Mouse (Mus musculus): Measurements from ENCODE around the gene Rora.

Gene Rora

DNA sequence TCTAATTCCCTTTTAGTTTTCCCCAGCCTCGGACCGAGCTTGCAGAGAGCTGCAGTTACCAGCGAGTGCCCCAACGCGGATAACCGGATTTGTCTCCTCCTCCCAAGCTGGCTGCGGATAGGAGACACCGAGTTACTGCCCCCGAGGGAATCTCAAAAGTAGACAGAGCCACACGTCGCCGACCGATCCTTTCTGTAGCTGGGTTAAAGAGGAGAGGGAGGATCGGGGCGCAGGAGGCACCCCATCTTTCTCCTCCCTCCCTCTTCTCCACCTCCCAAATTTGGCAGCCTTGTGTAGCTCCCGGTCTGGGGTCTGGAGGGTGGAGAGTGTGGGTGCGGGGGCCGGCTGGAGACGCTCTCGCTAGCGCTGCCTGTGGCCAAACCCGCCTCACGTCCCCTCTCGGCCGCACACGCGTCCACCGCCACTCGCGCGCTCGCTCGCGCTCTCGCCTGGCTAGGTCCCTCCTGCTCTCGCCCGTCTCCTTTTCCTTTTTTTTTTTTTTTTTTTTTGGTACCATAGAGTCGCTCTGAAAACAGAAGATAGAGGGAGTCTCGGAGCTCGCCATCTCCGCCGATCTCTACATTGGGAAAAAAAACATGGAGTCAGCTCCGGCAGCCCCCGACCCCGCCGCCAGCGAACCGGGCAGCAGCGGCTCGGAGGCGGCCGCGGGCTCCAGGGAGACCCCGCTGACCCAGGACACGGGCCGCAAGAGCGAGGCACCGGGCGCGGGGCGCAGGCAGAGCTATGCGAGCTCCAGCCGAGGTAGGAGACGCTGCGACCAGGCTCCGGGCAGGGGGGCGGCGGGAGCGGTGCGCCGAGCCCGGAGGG lies at the start of gene Rora:
Rora (plus strand) TSS at position 576 of the 828 bp plus-strand sequence.
- in situ Hi-C loops (cut with MseI, MboI): no loop called here

DNA sequence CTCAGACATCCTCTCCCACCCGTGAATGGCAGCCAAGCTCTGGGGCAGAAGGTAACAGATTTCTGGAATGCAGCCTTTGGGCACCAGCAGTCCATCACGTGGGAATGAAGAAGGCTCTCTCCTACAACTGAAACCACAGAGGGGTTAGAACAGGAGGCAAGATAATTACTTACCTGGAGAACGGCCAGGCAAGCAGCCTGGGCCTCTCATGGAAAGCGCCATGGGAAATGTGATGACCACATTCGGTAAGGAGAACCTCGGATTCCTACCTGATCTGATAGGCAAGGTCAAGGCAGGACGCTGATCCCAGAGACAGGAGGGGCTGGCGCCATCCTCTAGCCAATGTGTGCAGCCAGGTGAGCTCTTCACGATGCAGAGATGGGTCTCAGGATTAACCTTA lies 39.6 kb upstream of the Rora start:
- in situ Hi-C loops (cut with MseI, MboI): no loop called here

DNA sequence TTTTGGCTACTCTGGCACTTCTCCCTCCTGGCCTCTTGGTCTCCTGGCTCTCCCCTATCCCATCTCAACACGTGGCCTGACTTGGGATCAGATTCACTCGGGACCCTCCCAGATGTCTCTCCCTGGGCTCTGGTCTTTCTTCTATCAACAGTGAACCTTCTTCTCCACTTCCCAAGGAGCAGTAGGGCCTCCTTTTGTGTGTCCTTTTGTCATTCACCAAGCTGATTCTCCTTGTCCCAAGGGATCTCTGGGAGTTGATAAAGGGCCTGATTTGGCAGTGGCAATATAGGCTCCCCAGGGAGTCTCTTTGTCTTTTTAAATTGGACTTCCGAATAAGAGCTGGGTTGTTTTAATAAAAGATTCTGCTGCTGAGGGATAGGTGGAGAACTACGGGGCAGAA lies 36.5 kb upstream of the Rora start:
- in situ Hi-C loops (cut with MseI, MboI): no loop called here

DNA sequence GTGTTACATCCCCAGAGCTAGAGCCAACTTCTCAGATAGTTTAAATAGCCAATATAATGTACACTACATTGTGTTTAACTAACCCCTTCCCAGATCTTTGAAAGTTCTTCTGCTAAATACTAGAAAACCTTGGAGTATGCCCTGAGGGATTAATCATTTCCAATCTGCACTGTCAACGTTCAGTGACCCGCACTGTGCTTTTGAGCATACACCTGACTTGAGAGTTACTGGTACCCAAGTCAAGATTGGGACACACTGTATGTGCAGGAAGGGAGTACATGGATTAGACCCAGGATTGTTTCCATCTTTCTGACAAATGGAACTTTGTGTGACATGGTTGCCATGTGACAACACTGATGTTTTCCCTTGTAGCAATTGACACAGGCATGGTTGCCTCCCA lies 33.5 kb upstream of the Rora start:
- in situ Hi-C loops (cut with MseI, MboI): no loop called here

DNA sequence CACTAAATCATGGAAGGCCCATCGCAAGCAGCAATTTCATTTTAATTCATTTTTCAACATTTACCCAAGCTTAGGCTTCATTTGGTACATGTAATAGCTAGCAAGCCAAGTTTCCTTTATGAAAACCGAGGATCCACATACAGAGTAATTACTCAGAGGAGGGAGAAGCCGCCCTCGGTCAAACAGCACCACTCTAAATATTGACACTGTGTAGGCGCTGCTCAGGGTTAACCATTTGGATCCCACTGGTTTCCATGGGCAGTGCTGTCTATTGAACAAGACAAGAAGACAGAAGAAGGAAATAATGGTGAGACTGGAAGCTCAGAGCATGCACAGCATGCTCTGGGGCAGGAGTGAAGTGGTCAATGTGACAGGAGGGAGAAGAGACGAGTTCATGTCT lies 33.1 kb upstream of the Rora start:
- in situ Hi-C loops (cut with MseI, MboI): no loop called here

DNA sequence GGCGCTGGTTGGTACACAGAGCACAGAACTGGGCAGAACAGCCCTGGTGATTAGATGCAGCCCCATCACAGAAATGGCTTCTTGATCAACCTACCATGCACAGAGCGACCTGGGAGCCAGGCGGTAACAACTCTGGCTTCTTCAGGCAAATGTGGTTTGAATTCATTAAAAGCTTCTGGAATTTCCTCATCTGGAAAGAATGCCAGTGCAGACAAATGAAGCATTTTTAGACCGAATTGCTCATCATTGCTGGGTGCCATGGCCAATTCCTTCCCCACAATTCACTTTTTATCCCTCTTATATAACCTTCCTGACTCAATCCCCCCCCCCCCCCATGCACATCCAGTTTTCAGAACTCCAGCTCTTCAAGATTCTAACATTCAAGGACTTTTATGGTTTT lies 28.6 kb upstream of the Rora start:
- in situ Hi-C loops (cut with MseI, MboI): no loop called here

DNA sequence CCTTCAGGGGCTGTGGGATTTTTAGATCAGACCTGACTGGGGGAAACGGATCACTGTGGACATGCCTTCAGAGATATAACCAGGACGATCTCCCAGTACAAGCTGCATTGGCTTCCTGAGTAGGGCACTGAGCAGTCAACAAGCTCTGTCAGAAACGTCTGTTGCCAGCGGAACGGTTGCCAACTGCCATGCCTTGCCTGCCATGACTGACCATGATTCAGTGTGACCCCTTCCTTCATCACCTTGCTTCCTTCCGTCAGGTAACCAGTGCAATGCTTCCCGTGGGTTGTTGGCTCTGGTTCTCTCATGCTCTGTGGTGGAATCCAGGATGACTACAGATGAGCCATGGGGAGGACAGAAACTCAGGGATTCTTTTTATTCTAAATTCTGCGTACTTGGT lies 16.3 kb upstream of the Rora start:
- in situ Hi-C loops (cut with MseI, MboI): no loop called here

DNA sequence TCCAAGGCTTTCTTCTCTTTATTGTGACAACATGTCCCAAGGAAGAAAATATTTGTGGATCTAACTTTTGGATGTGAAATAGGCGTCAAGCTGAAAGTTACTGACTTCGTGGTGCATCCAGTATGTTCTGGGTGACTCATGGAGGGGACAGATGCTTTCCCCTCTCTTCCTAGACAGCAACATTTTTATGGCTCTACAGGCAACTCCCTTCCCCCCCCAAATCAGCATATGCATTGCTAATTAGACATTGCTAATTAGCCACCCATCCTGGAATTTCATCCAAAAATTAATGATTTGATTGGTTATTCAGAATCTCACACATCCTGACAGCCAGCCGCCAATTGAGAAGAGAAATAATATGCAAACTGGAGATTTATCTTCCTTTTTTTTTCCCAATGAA lies 12.5 kb upstream of the Rora start:
- in situ Hi-C loops (cut with MseI, MboI): no loop called here

DNA sequence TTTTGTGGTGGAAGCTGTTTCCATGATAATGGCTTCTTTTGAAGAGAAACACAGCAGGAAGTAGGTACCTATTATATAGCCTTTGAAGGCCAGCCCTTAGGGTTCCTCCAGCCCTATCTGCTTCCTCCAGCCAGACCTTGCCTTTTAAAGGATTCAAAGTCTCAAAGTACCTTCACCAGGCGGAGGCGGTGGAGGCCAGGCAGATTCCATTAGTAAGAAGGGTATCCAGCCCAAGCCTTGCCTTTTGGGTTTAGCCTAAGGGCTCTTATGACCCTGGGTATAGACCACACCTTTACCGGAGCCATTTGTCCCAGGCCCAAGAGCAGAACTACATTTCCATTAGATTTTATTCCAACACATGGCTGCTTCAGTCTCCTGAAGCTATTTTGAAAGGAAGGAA lies 5.5 kb upstream of the Rora start:
- in situ Hi-C loops (cut with MseI, MboI): no loop called here

DNA sequence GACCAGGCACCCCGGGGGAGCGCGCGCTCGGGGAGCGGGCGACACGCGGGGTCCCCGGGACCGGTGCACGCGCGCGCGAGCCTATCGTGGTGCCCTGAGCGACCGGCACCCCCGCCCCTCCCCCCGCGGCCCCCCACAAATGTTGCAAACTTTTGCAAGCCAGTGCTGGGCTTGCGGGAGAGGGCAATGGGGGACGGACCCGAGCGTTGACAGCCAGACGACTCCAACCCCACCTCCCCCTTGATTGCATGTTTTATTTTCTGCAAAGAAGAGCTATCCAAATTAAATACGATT lies 400 bp downstream of the Rora start:
- in situ Hi-C loops (cut with MseI, MboI): no loop called here

DNA sequence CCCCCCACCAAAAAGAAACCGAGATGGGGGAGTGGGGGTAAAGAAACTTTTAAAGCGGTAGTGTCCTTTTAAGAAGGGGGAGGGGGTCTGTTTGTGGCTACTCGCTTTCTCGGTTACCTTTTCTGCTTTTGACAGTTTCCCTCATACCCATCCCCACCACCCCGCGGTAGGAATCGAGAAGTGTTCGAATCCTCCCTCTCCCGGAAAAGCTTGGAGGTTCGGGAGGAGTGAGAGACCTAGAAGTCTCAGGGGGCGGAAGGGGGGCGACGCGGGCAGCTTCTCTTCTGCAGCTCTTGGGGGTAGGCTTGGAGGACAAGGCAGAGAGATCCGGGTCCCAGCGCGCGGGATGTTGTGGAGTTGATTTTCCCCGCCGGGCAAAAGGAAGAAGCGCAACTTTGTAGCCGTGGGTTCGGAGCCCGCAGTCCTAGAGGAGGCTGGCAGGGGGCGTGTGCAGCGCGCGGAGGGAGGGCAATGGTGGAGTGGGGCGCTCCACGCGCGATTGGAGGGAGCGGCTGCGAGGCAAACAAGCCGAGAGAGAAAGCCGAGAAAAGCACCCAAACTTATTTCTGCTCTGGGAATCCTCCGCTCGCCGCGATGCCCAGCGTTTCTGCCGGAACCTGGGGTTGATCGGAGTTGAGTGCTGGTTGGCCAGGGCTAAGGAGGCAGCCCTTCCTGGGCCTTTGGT lies 889 bp downstream of the Rora start:
- in situ Hi-C loops (cut with MseI, MboI): no loop called here

DNA sequence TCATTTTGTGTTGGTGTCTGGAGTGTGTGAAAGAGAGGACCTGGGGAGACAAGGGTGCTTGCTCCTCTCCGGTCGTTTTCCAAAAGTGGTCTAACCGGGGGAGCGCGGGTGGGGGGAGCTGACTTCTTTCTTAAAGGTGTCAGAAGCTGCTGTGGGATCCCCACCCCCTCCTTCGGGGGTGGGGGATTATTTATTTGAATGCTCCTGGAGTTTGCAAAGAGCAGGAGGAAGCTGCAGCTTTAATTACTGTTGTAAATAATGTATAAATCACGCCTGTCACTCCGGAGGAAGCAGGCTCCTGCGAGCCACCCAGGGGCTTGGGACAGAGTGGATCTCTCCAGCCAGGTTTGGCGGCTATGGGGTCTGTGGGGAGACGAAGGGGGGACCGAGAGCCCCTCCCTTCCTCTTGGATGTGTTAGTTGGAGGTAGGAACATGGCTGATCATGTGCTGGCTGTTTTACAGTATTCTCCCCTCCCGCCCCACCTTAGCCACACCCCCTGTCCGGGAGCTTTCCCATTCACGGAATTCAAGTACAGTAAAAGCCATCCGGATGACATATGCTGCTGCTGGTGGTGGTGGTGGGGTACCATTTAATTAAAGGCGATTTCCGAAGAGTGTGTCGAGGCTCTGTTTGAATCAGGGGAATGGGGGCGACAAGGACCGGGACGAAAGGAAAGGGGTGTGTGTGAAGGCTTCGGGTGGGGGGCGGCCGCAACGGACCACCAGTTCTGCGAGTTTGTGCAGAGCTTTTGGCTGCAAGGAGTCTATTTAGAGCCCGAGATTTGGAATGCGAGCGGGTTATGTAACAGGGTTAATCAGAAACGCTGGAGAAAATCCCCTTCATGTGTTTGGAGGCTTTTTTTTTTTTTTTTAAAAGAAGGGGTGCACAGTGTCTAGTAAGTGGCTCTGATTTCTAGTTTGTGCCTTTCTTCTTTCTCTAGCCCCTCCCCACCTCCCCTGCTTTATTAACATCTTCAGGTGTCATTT lies 1.7 kb downstream of the Rora start:
- in situ Hi-C loops (cut with MseI, MboI): no loop called here

DNA sequence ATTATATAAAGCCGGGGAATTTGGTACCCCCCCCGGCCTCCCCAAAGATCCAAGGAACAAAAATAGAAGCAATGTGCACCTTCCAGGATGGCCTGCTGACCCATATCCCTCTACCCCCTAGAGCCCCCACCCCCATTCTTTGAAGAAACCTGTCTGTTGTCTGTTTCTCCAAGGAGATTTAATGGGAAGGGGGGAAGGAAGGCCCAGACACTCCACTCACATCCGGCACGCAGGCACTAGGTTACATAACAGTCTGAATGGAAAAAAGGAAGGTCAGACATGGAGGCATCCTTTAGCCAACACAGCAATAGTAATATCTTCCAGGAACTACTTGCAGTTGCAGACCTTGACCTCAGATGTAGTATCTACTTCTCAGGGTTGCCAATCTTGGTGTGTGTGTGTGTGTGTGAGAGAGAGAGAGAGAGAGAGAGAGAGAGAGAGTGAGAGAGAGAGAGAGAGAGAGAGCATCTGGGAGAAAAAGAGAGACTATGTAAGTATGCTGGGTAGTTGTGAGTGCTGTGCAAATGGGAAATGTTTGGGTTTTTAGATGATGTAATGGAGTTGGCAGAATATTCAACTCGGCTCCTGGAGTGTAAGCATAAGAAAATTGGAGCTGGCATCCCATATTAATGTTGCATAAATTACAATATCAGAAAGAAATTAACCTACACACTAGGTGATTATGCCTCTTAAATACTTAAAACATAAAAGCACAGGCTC lies 2.6 kb downstream of the Rora start:
- in situ Hi-C loops (cut with MseI, MboI): no loop called here

DNA sequence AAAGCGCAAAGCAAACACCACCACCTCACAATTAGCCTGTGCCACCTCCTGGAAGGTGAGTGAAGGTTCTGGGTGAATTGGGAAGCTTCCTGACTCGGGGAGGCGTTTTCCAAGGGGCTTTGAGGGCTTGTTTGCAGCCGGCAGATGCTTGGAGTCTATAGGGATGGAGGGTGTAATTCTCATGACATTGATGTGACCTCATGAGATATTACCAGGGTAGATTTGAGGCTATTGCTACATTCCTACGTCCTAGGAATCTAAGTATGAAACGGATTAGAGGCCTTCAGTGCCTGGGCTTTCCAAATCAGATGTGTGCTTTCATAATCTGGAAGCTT lies 3.2 kb downstream of the Rora start:
- in situ Hi-C loops (cut with MseI, MboI): no loop called here

DNA sequence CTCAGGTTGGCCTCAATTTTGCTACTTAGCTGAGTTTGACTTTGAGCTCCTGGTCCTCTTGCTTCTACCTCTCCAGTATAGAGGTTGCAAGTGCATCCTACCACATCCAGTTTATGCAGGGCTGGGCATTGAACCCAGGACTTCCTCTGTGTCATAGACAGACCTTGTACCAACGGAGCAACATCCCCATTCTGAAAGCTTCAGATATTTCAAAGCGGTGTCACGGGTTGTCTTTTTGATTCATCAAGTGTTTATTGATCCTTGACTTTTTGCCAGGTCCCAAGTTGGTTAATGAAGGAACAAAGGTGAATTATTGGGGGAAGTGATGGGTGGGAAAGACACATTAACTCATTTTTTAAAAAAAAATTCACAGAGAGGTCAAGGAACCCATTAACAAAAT lies 17.1 kb downstream of the Rora start:
- in situ Hi-C loops (cut with MseI, MboI): no loop called here

DNA sequence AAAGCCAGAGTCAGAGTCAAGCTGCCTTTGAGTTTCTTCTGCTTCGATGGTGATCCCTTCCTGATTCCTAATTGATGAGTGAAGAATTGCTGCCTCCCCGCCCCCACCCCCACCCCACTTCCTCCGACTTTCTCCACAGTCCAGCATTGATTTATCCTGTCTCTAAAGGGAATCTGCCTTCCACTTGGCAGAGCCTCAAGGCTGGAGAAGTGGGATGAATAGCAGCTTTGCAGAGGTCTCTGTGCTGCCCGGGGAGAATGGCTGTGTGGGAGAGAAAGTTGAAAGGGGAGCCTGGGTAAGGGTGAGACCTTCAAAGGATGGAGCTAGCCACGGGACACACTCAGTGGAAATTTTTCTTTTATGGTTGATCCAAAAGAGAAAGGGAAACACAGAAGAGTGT lies 18.9 kb downstream of the Rora start:
- in situ Hi-C loops (cut with MseI, MboI): no loop called here

DNA sequence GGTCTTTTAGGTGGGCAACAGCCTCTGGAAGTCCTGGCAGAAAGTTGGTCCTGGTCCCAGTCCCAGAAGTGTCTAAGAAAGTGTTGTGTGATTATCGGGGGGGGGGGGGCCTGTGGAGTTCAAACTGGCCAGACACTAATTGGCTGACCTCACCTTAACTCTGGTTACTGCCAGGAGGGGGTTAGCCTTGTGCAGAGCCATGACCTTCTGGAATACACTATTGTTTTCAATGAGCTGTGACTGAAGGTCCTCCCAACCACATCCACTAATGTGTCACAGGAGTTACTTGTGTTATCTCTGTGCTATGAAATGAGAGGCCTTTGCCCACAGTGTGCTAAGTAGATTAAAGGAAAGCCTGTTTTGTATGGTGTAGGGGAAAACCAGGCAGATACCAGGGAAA lies 19.6 kb downstream of the Rora start:
- in situ Hi-C loops (cut with MseI, MboI): no loop called here

DNA sequence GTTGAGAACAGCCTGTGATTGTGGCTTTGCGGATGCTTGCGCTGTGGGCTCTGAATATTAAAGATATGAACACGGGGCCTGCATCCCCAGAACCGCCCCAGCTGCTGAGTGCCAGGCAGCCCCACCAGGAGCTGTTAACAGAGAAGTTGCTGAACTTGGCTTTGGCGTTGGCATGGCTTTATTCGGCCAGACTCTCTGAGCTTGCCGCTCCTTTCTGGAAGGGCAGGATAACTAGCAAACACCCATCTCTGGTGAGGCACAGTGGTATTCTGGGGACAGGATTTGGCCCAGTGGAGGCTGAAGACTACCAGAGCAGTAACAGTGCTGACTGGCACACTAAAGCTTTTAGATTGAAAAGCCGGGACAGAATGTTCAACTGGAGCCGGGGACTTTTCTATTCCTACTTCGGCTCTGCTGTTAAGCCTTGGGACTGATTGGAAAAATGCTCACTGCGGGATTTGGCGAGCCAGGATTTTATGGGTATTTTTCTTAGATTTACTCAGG lies 26.3 kb downstream of the Rora start:
- in situ Hi-C loops (cut with MseI, MboI): loop anchor here in 1 of 2 experiments (25.0 kb wide), 1 partner anchor 668 kb away; no protein-coding TSS in a partner anchor

DNA sequence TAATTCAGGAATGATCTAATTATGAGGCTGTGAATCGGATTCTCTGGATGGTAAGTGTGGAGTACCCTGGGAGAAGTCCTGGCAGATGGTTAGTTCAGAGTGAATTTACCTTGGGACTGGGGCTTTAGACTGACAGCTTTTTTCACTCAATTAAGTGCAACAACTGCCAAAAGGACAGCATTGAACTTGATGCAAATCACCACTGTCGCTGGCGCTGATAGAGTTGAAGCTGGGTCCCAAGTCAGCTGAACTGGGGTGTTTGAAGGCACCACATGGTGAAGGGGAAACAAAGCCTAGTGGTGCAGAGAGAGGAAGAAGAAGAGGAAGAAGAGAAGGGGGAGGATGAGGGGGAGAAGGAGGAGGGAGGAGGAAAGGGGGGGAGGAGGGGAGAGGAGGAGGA lies 30.4 kb downstream of the Rora start:
- in situ Hi-C loops (cut with MseI, MboI): loop anchor here in 1 of 2 experiments (25.0 kb wide), 1 partner anchor 672 kb away; no protein-coding TSS in a partner anchor

DNA sequence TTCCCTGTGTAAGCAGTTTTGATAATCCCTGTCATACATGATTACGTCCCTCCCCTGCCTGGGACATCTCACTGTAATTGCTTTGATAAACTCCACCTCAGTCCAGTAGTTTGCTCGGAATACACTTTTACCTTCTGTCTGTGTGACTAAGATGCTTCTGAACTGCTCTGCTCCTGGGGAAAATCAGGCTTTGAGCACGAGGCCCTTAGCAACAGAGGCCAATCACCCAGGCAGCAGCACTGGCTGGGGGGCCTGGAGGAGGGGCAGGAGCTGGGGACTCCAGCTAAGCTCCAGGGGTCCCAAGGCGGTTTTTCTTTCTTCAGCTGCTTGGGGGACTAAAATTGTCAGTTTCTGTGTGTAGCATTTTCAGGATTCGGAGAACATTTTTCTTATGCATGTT lies 32.0 kb downstream of the Rora start:
- in situ Hi-C loops (cut with MseI, MboI): loop anchor here in 1 of 2 experiments (25.0 kb wide), 1 partner anchor 673 kb away; no protein-coding TSS in a partner anchor

DNA sequence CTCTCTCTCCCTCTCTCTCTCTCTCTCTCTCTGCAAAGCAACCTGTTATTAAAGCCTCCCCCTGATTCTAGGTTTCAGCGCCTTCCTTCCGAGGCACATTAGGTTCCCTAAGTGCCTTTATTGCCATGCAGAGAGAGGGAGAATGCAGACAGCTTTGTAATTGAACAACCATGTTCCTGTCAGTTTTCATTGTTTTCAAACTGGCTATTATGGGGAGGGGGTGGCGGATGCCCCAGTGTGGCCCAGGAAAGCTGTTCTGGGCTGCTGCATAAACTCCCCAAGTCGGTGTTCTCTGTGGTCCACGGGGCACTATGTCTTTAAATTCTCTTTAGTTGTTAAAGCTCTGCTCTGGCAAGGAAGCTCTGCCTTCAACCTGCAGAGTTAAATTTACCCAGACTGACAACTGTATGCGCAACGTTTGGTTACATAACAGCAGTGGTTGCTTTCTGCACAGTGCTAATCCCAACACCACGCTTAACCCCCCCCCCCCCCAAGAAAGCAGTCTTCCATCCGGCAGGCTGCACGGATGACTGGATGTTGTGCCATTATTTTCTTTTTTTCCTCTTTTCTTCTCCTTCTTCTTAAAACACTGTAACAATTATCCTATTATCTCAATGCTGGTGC lies 33.8 kb downstream of the Rora start:
- in situ Hi-C loops (cut with MseI, MboI): loop anchor here in 1 of 2 experiments (25.0 kb wide), 1 partner anchor 675 kb away; no protein-coding TSS in a partner anchor
